Mouse (Mus musculus) lung, embryonic 16.5 days (tissue): ENCODE data around the gene Tmem26. TPM values are rescaled to one million over a fixed set of nuclear protein-coding genes. Genes with fewer than 3 reads are reported as not detected.

Source experiments
- ATAC-seq: fragments of 200-750 bp; cut with Nextera tagmentation; 2 replicates; pipeline ENCODE4 v1.8.0; 2017; ENCODE audit warnings: low read depth, mild to moderate bottlenecking, moderate library complexity
- H3K27ac ChIP-seq: fragments of 300-500 bp; sonication (generic); 2 replicates; pipeline ENCODE4 v1.5.1; 2014; ENCODE audit warnings: mild to moderate bottlenecking, control low read depth, low read length
- H3K27me3 ChIP-seq: fragments of 300-500 bp; sonication (generic); 2 replicates; pipeline ENCODE4 v1.6.1; 2014; ENCODE audit warnings: low read depth, low read length, mixed read lengths; ENCODE audit not compliant: control insufficient read depth, insufficient read depth
- H3K36me3 ChIP-seq: fragments of 300-500 bp; sonication (generic); 2 replicates; pipeline ENCODE4 v1.6.1; 2014; ENCODE audit warnings: low read length; ENCODE audit not compliant: control insufficient read depth, insufficient read depth
- H3K4me1 ChIP-seq: fragments of 300-500 bp; sonication (generic); replicated peaks from 2 replicates; pipeline ENCODE4 v1.6.1; 2014; ENCODE audit warnings: low read length, mixed read lengths; ENCODE audit not compliant: control insufficient read depth, insufficient read depth
- H3K4me2 ChIP-seq: fragments of 300-500 bp; sonication (generic); 2 replicates; pipeline ENCODE4 v1.6.1; 2014; ENCODE audit warnings: low read depth, low read length, control low read depth
- H3K4me3 ChIP-seq: fragments of 300-500 bp; sonication (generic); 2 replicates; pipeline ENCODE4 v1.5.1; 2014; ENCODE audit warnings: mild to moderate bottlenecking, low read length, control low read depth
- H3K9ac ChIP-seq: fragments of 300-500 bp; sonication (generic); 2 replicates; pipeline ENCODE4 v1.6.1; 2014; ENCODE audit warnings: low read length, control low read depth
- H3K9me3 ChIP-seq: fragments of 300-500 bp; sonication (generic); 2 replicates; pipeline ENCODE4 v1.6.1; 2016; ENCODE audit warnings: low read length; ENCODE audit not compliant: control insufficient read depth
- WGBS: fragments of 180-500 bp; shearing (Covaris S2); extraction: QIAGEN DNeasy Blood & Tissue Kit; methylation state at CpG from one replicate; pipeline ENCODE4 v1.1.7; 2014; 5-methylcytosine and 5-hydroxymethylcytosine counted together
- polyA plus RNA-seq: library from polyadenylated mRNA; unstranded; fragments of >200 nt; fragmentation: Nextera tagmentation; extraction: Ambion mirVana; gene quantifications from 2 replicates; pipeline ENCODE4 v1.2.1, GENCODE M21; 2015

The Tmem26 gene
- polyA plus RNA-seq, 1 experiment from 2014 or later = 8.1 TPM

GRCm38 (mm10) chr10:68707014-68707852 lies 16.2 kb upstream of the Tmem26 start:
- Histone ChIP-seq H3K36me3 (no peaks in the 10 kb centered on the region), H3K4me3 (no peak overlapping the region), H3K4me2 (no peak overlapping the region), H3K27me3 (no peaks in the 10 kb centered on the region), H3K9me3 (0 out of 2 replicates have a peak, but pooled peaks cover 2% of the 10 kb centered on the region), H3K4me1 (no peaks in the 10 kb centered on the region), H3K9ac (no peak overlapping the region), H3K27ac (peak overlapping the region; percentile 51)
- peak; percentile 61; the same call in 1 of the 2 replicates for ATAC-seq
- 69% methylated on average over 3 of the region's 3 CpGs for WGBS

GRCm38 (mm10) chr10:68712926-68713325 lies 10.5 kb upstream of the Tmem26 start:
- Histone ChIP-seq H3K9me3 (0 out of 2 replicates have a peak, but pooled peaks cover 2% of the 10 kb centered on the region), H3K4me1 (no peaks in the 10 kb centered on the region), H3K9ac (no peak overlapping the region), H3K27me3 (no peaks in the 10 kb centered on the region), H3K27ac (no peak overlapping the region), H3K36me3 (no peaks in the 10 kb centered on the region), H3K4me2 (no peak overlapping the region), H3K4me3 (no peak overlapping the region)
- no peak for ATAC-seq
- 53% methylated on average over 2 of the region's 2 CpGs for WGBS

- H3K9ac ChIP-seq = no peak overlapping the region
- no peak overlapping the region for H3K27ac ChIP-seq
- no peak for ATAC-seq
- H3K27me3 ChIP-seq = no peaks in the 10 kb centered on the region
- no peaks in the 10 kb centered on the region for H3K9me3 ChIP-seq
- no peak overlapping the region for H3K4me3 ChIP-seq
- H3K4me1 ChIP-seq = no peaks in the 10 kb centered on the region
- H3K4me2 ChIP-seq = no peak overlapping the region
- 73% methylated on average over 3 of the region's 3 CpGs for WGBS
- H3K36me3 ChIP-seq = no peaks in the 10 kb centered on the region
Observed at GRCm38 (mm10) chr10:68714302-68714701, 9.1 kb upstream of the Tmem26 start.

DNA sequence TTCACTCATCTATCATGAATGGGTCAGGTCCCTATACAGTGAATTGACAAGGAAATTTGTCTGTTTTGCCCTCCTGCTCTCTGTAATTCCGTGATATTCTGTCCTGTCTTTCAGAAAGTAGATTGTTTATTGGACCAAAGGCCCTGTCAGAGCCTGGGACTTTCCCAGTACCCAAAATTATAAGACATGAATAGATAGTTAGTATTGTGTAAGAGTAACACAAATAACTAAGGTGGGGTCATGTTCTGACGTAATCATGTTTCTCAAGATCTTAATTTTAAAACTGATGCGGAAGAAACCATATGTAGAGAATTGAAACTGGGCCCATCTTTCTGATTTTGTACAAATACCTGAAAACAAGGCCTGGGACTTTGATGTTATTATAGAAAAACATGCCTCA lies 8.1 kb upstream of the Tmem26 start:
- no peak overlapping the region for H3K27ac ChIP-seq
- no peaks in the 10 kb centered on the region for H3K27me3 ChIP-seq
- H3K4me2 ChIP-seq = no peak overlapping the region
- no peaks in the 10 kb centered on the region for H3K36me3 ChIP-seq
- H3K4me3 ChIP-seq = no peak overlapping the region
- no peaks in the 10 kb centered on the region for H3K4me1 ChIP-seq
- no peak overlapping the region for H3K9ac ChIP-seq
- no peak for ATAC-seq
- WGBS = 87% methylated on average over 3 of the region's 3 CpGs
- H3K9me3 ChIP-seq = no peaks in the 10 kb centered on the region

- no peaks in the 10 kb centered on the region for H3K27me3 ChIP-seq
- H3K27ac ChIP-seq = no peak overlapping the region
- H3K36me3 ChIP-seq = no peaks in the 10 kb centered on the region
- H3K4me2 ChIP-seq = no peak overlapping the region
- ATAC-seq = no peak
- no peak overlapping the region for H3K9ac ChIP-seq
- H3K4me3 ChIP-seq = no peak overlapping the region
- WGBS = 75% methylated on average over 3 of the region's 3 CpGs
- no peaks in the 10 kb centered on the region for H3K9me3 ChIP-seq
- H3K4me1 ChIP-seq = peaks cover 2% of the 10 kb centered on the region; the same call in 1 of the 2 replicates
Observed at GRCm38 (mm10) chr10:68718375-68718774, 5.1 kb upstream of the Tmem26 start.

DNA sequence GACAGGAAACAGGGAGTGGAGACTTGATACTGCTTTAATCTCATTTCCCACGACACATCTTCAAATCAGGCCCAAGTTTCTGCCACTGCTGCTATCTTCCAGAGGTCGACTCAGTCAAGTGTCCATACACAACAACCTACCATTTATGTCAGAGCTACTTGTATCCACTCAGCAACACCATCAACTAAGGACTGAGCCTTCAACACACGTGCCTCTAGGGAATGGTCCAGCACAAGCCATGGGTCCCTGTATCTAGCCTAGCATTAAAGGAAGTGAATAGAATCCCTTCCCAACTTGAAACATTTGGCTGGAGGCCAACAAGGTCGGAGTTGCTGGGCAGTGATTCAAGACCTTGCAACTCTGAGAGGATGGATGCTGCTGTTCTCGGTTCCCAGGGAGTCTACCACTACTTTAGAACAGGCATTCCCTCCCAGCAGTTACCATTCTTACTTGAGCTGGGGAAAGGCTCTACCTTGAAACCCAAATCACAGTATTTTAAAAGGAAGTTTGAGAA lies 2.5 kb upstream of the Tmem26 start:
- Histone ChIP-seq H3K36me3 (no peaks in the 10 kb centered on the region), H3K27ac (no peak overlapping the region), H3K9me3 (no peaks in the 10 kb centered on the region), H3K9ac (no peak overlapping the region), H3K4me3 (no peak overlapping the region), H3K4me1 (peaks cover 9% of the 10 kb centered on the region), H3K27me3 (no peaks in the 10 kb centered on the region), H3K4me2 (no peak overlapping the region)
- WGBS = 34% methylated on average over 5 of the region's 5 CpGs
- peak; percentile 43 for ATAC-seq

DNA sequence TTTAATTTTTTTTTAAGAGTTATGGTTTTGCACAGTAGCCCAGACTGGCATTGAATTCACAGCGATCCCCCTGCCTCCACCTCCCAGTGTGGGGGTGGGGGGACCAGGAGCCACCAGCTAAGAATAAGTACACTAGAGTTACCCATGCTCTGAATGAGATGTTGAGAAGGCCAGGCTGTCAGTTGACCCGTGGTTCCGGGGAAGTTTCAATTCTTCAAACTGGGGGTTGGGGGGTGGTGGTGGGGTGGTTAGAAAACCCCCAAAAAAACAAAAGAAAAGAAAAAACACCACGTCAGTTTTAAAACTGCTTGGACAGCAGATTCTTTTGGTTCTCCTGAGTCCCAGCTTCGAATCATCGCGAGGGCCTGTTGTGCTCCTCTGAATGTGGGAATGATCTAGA lies 431 bp upstream of the Tmem26 start:
- H3K27ac ChIP-seq = no peak overlapping the region
- H3K4me3 ChIP-seq = no peak overlapping the region; the same call in 1 of the 2 replicates
- no peak for ATAC-seq
- no peaks in the 10 kb centered on the region for H3K27me3 ChIP-seq
- 42% methylated on average over 7 of the region's 7 CpGs for WGBS
- no peaks in the 10 kb centered on the region for H3K36me3 ChIP-seq
- peaks cover 9% of the 10 kb centered on the region for H3K4me1 ChIP-seq
- H3K9me3 ChIP-seq = no peaks in the 10 kb centered on the region
- no peak overlapping the region; the same call in 1 of the 2 replicates for H3K9ac ChIP-seq
- H3K4me2 ChIP-seq = no peak overlapping the region

DNA sequence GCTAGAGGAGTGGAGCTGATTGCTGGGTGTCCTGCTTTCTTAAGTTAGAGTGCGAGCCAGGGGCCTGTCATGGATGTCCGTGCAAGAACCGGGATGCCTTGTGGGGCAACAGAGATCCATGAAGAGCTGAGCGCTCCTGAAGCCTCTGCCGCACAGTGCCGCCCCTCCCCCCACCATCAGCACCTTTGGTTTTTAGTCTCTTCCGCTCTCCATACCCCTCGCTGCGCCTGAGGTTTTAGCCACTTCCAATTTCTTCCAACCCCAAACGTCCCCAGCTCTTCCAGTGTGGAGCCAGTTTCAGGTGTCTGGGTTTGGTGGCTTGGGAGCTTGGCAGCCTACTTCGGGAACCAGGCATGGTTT lies 895 bp downstream of the Tmem26 start:
- Histone ChIP-seq H3K4me1 (peaks cover 9% of the 10 kb centered on the region), H3K9me3 (no peaks in the 10 kb centered on the region), H3K4me3 (peak overlapping the region; percentile 65), H3K27ac (no peak overlapping the region), H3K9ac (peak overlapping the region; percentile 77), H3K27me3 (no peaks in the 10 kb centered on the region), H3K4me2 (peak overlapping the region; percentile 96), H3K36me3 (no peaks in the 10 kb centered on the region)
- ATAC-seq = peak; percentile 59; the same call in 1 of the 2 replicates
- 0% methylated on average over 11 of the region's 11 CpGs for WGBS

DNA sequence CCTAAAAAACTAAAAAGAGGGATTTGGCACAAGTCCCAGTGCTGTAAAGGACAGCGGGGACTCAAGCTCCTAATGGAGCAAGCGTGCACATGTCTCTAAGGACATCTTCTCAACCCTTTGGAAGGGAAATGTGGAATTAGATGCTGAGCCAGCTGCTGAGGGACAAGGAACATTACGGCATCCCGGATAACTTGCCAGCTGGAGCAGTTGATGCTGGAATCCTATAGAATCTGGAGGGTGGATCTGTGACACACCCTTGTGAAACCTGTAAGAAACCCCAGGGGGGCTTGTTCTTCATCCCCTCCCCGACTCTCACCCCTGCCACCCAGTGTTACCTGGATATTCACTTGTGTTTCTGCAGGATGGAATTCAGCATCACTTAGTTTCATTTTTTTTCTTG lies 4.0 kb downstream of the Tmem26 start:
- Histone ChIP-seq H3K27ac (no peak overlapping the region), H3K27me3 (no peaks in the 10 kb centered on the region), H3K4me2 (no peak overlapping the region), H3K36me3 (no peaks in the 10 kb centered on the region), H3K4me3 (no peak overlapping the region), H3K9me3 (no peaks in the 10 kb centered on the region), H3K9ac (no peak overlapping the region), H3K4me1 (peaks cover 9% of the 10 kb centered on the region)
- ATAC-seq = no peak
- 56% methylated on average over 5 of the region's 5 CpGs for WGBS
